Mouse (Mus musculus) brain, adult 2 months (tissue): ENCODE measurements around the gene Nfe2l1.
A peak's percentile ranks its signal among the peaks of the same experiment; 100 is the strongest.

Source experiments
- DNase-seq: peaks from one replicate; pipeline ENCODE4 v3.0.0; 2011; ENCODE audit warnings: low read depth, low spot score

Gene Nfe2l1

GRCm38 (mm10) chr11:96847240-96847639 lies 17.5 kb upstream of the Nfe2l1 start:
- no peak for DNase-seq

- DNase-seq = no peak
Measured at GRCm38 (mm10) chr11:96843627-96844026, 13.9 kb upstream of the Nfe2l1 start.

DNA sequence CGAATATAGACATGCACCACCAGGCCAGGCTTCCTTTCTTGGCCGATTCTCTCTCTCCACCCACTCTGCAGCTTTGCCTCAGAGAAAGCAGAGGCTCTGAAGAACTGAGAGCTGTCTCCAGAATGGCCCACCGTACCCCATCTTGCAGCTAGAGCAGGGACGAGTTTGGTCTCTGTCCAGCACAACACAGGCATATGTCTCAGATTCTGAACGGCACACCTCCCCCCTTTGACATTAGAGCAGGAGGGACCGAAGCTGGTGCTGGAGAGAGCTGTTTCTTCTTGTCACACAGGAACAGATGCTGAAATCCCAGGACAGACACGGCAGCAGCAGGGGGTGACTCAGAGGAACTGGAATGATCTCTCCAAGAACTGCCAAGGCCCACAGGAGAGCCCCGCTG lies 10.5 kb upstream of the Nfe2l1 start:
- DNase-seq = peak; percentile 91

DNA sequence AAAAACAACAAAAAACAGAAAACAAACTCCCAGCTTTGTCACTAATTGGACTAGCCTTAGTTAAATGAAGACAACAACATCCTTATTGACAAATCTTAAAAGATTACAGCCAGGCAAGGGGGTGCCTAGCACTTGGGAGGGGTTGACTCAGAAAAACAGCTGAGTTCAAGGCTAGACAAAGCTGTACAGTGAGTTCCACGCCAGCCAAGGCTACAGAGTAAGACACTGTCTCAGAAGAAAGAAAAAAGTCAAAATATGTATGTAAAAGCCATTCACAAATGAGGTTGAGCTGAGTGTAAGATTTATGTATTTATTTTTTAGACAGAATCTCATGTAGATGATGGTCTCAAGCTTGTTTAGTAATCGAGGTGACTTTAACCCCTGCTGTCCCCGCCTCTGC lies 10.1 kb upstream of the Nfe2l1 start:
- DNase-seq = no peak

- no peak for DNase-seq
Measured at GRCm38 (mm10) chr11:96839428-96839827, 9.7 kb upstream of the Nfe2l1 start.

- DNase-seq = no peak
Measured at GRCm38 (mm10) chr11:96838341-96838740, 8.6 kb upstream of the Nfe2l1 start.

DNA sequence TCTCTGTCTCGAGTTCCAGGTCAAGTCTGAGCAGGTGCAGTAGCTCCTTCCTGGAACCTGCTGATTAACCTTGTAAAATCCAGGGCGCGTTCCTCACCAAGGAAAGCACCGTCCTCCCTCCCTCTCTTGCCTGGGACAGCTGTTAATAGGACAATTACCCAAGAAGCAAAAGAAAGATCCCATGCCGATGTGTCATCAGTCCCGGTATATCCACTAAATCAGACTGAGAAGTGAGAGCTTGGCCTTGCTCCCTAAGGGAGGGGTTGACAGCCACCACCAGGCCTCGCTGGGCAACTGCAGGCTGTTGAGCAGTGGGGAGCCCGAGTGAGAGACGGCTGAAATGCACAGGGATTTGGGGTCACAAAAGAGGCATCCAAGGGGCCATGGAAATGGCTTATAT lies 7.5 kb upstream of the Nfe2l1 start:
- peak; percentile 43 for DNase-seq

DNA sequence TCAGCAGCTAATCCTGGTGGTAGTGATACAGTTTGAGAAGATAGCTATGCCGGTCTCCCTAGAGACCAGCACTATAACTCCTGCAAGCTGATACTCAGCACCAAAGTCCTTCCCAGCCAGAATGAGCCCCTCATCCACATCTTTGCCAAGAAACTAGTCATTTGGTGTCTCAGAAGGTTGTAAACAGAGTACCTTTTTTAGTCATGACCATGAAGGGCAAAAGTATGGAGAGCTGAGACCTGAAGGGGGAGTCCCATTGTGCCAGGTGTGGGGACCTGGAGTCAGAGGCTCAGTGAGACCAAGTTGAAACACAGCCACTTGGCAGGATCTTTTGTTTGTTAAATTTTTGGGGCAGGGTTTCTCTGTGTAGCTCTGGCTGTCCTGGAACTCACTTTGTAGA lies 4.4 kb upstream of the Nfe2l1 start:
- no peak for DNase-seq

GRCm38 (mm10) chr11:96832973-96833372 lies 3.2 kb upstream of the Nfe2l1 start:
- no peak for DNase-seq

- no peak for DNase-seq
Measured at GRCm38 (mm10) chr11:96832541-96832940, 2.8 kb upstream of the Nfe2l1 start.

GRCm38 (mm10) chr11:96831516-96831915 lies 1.7 kb upstream of the Nfe2l1 start:
- DNase-seq = no peak

DNA sequence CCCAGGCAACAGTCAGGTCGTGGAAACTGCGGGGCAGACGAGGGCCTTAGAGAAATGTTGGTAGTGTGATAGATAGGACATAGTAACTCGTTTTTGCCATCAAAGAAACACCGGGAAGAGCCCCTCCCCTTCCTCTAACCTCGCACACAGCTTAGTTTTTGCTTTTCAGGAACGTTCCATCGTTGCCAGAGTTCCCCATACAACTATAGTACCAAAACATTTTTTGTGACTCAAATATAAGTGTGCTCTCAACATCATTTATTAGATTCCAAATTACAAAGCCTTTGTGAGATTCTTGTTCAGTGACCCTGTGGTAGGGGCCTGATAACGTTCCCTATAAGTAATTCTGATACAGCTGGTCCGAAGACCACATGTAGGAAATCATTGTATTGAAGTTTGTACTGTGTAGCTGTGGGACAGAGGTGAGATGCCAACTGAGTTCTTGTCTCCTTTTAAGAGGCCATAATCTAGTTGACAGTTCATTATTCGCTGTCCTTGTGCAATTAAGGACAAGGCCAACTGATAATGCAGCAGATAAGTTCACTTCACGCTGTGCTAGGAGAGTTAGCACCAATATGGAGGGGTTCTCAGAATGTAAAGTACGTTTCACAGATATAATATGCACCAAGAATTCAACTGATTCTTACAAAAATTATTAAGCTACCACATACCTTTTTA lies 910 bp upstream of the Nfe2l1 start:
- DNase-seq = no peak

DNA sequence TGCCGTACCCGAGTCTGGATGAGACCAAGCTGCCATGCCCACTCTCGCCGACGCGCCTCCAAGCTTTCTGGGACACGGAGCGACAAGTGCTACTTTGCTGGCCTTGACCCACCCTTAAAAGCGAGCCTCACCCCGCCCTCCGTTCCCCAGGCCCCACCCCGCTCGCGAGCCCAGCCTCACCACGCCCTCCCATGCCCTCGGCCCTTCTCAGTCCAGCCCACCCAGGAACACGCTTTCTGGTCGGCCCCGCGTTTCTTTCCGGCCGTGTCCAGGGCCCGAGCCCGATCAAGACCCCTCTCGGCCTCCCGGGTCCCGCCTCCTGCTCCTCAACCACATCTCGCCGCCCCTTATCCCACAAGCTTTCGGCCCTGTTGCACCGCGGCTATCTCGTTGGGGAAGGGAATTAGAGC lies 360 bp downstream of the Nfe2l1 start:
- DNase-seq = peak; percentile 60

DNA sequence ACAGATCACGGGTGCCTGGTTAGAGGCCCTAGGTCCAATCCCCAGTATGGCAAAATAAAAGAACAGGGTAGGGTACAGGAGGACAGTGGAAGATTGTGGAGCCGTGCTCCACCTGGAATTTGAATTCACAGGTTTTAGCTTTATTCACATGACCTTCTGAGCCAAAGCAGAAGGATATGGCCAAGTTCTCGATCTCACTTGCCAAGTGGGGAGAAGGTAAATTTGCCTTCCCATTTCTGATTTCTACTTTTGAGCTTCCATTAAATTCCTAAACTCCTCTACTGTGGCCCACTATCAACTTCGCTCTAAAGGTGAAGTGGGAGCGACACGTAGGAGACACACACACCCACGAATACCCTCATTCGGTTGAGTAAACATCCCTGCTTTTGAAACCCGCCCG lies 887 bp downstream of the Nfe2l1 start:
- DNase-seq = no peak

DNA sequence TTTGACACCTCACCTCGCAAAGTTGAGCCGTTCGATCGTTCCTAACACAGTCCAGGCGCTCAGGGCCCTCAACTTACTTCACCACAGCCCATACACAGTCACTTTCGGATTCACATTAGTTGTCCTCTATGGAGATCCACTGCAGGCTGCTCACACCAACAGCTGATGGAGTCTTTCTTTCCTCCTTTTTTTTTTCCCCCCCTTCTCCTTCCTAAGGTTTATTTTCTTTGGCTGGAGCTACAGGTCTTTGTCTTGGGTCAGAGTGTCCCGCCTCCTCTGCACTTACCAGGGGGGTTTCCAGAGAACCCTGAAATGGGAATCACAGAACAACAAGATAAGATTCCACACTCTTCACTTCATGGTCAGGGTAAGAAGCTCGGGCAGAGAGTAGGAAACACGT lies 1.9 kb downstream of the Nfe2l1 start:
- no peak for DNase-seq

DNA sequence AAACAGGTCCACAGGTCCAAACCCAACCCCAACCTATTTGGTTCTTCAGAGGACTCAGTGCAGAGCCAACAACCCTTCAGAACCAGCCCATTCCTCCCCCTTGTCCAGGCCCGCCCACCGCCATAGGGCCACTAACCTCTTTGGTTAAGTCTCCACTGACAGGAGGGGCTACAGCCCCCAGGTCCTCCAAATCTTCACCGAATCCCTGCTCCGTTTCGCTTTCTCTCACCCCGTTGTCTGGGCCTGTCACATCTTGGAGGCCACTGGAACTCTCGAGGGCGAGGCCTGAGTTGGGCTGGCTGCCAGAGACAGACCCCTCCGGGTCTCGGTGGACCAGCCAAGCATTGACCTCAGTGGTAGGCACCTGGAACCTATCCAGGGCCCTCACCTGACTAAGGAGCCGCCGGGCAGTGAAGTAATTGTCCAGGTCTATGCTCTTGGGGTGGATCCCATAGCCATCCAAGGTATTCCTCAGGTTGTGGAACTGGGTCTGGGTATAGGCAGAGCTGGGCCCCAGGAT lies 2.6 kb downstream of the Nfe2l1 start:
- no peak for DNase-seq

GRCm38 (mm10) chr11:96826481-96826880 lies 3.3 kb downstream of the Nfe2l1 start:
- no peak for DNase-seq

DNA sequence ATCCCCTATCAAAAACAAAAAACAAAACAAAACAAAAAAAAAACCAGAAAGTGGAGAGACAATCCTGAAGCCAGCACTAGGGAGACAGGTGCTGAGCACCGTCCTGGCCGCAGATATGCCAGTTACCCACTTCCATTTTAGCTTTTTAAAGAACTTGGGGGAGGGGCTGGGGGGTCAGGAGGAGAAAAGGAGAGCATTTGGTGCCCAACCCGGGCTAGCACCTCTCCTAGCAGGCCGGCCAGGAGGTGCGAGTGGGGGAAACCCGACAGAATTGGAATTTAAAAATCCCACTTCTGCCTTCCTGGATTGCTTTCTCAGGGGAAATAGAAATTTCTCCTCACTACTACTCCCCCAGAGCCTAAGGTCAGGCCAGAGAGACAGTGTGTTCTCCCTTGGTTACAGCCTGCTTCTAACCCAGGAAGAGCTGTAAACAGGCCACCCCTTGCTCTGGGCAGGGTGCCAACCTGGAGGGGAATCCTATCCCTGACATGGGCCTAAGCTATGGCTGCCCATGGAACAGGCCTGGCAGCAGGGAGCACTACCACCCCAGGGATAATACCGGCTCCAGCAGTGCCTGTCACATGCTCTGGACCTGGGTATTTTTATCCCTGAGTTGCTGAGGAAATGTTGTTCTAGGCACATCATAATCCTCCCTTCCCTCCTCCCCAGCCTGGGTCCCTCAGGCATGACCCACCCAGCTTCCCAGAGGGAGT lies 4.8 kb downstream of the Nfe2l1 start:
- peak; percentile 80 for DNase-seq

DNA sequence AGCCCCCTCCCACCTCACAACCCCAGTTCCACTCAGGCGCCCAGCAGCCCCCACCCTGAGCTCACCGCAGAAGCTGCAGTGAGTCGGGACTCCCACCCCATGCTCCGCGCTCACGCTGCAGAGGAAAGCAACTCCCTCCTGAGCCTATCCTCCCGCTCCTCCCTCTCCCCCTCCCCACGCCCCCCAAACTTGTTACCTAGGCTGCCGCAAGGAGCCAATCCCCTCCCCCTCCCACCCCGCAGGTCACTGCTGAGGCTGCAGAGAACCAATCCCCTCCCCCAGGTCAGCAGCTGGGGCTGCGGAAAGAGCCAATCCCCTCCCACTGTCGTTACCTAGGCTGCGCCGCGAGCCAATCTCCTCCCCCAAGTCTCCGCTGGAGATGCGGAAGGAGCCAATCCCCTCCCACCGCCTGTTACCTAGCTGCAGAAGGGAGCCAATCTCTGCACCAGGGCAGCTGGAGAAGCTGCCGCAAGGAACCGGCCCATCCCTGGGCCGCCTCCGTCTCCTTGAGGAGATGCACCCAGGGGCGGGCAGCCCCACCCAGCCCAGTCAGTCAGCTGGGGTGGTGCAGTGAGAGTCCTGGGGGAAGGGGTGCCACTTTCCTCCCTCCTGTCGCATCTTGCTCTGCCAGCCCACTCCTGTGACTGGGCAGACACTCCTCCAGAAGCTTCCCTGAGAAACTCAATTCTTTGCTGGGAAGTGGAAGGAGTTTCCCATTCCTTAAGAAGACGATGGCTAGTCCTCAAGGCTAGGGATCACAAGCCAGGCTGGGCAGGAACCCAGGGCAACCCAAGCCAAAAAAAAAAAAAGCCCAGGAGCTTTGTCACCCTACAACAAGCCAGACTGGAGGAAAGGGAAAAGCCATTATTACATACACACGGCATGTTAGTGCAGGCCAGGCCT lies 5.6 kb downstream of the Nfe2l1 start:
- DNase-seq = peak; percentile 98

GRCm38 (mm10) chr11:96823471-96823837 lies 6.3 kb downstream of the Nfe2l1 start:
- no peak for DNase-seq

- DNase-seq = peak; percentile 72
Measured at GRCm38 (mm10) chr11:96822675-96823470, 6.9 kb downstream of the Nfe2l1 start.
